Mouse (Mus musculus): ENCODE data around the gene Gja10. TPM values are rescaled to one million over a fixed set of nuclear protein-coding genes. Genes with fewer than 3 reads are reported as not detected.

Gja10 gene
- total RNA-seq, 2 experiments from 2014 or later = not detected

DNA sequence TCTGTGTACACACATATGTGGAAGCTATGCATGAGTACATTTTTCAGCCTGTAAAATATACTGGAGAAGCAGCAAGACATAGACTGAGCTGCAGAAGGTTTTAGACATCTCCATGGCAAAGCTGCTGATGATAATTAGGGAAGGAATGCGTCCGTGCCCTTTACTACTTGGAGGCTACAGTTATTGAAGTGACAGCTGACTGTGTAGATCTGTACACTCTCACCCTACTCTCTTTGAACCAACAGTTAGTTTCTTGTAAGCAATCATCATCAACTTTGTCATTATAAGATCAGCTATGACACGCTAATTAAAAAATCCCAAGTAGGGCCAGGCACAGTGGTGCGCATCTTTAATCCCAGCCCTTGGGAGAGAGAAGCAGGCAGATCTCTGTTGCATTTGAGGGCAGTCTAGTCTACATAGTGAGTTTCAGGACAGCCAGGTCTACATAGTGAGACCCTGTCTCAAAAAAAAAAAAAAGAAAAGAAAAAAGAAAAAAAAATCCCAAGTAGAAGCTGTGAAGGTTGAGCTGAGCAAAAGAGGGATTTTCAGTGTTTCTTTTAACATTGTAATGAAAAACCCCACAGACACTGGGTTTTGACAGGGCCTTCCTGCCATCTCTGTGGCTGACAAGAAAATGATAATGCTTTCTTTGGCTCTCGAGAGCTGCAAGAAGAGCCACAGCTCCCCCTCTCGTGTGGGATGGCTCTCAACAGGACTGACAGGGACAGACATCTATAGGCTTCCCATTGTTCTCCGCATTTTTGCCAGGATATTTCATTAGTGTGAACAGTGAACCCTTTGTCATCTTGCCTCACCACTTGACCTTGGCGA, 41.6 kb downstream of the Gja10 start:
- no peak for DNase-seq

- DNase-seq = no peak
Observed at GRCm38 (mm10) chr4:32560246-32560645, 42.3 kb downstream of the Gja10 start.

GRCm38 (mm10) chr4:32555506-32555905, 47.1 kb downstream of the Gja10 start:
- no peak for DNase-seq

- no peak for DNase-seq
Observed at GRCm38 (mm10) chr4:32551337-32551736, 51.2 kb downstream of the Gja10 start.

- no peak for DNase-seq
Observed at GRCm38 (mm10) chr4:32549150-32549549, 53.4 kb downstream of the Gja10 start.

Other genes with a start within 250 kb of the Gja10 start
- gene Casp8ap2, start 12.7 kb upstream of the Gja10 start, total RNA-seq (2021) = 10 to 100 TPM; 10.5 to 11.9 TPM
- 10 to 100 TPM; 20.4 to 20.6 TPM for gene Mdn1, start 54.4 kb upstream of the Gja10 start, total RNA-seq (2021)
- 10 to 100 TPM; 46.4 to 51.0 TPM for gene Lyrm2, start 197.5 kb upstream of the Gja10 start, total RNA-seq (2021)

Measured in heart, postnatal 4 days (tissue).